Mouse (Mus musculus) small intestine, adult 2 months (tissue): ENCODE results near the gene Trim31.

ENCODE experiments used
- CTCF ChIP-seq: fragments of 200-500 bp; IDR thresholded peaks from 2 replicates; pipeline ENCODE4 v1.5.1; 2012; ENCODE audit warnings: low read depth, mild to moderate bottlenecking, control low read depth, inconsistent platforms, low read length, moderate library complexity, mixed read lengths; ENCODE audit not compliant: insufficient replicate concordance, insufficient read length; ENCODE audit errors: extremely low read depth
- POLR2A ChIP-seq: fragments of 200-500 bp; IDR thresholded peaks from 2 replicates; pipeline ENCODE4 v1.6.1; 2012; ENCODE audit warnings: low read depth, mild to moderate bottlenecking, control low read depth, inconsistent platforms, low read length, moderate library complexity

- TF ChIP-seq POLR2A (no peak), CTCF (no peak)
Measured at GRCm38 (mm10) chr17:36947051-36947819, 49.3 kb downstream of the Trim31 start.
